Mouse (Mus musculus) neural tube, embryonic 13.5 days (tissue): Measurements from ENCODE around the gene Spata31d1a. TPM values are rescaled to one million over a fixed set of nuclear protein-coding genes. Genes with fewer than 3 reads are reported as not detected.
"Not testable (repeated sequence)": the region's sequence is repeated elsewhere in the genome, so short reads cannot be mapped to it uniquely, and the experiment has no call there.

Experiments used
- ATAC-seq: fragments of 200-750 bp; cut with Nextera tagmentation; 2 replicates; pipeline ENCODE4 v1.8.0; 2017; ENCODE audit warnings: low read depth, mild to moderate bottlenecking, moderate TSS enrichment, moderate library complexity
- H3K27ac ChIP-seq: fragments of 300-500 bp; sonication (generic); replicated peaks from 2 replicates; pipeline ENCODE4 v1.5.1; 2015; ENCODE audit warnings: moderate library complexity, mild to moderate bottlenecking, inconsistent platforms
- H3K27me3 ChIP-seq: fragments of 300-500 bp; sonication (generic); 2 replicates; pipeline ENCODE4 v1.6.1; 2015; ENCODE audit warnings: mild to moderate bottlenecking, inconsistent platforms
- H3K36me3 ChIP-seq: fragments of 300-500 bp; sonication (generic); 2 replicates; pipeline ENCODE4 v1.6.1; 2015; ENCODE audit warnings: mild to moderate bottlenecking, inconsistent platforms
- H3K4me1 ChIP-seq: fragments of 300-500 bp; sonication (generic); replicated peaks from 2 replicates; pipeline ENCODE4 v1.6.1; 2015; ENCODE audit warnings: inconsistent platforms
- H3K4me2 ChIP-seq: fragments of 300-500 bp; sonication (generic); 2 replicates; pipeline ENCODE4 v1.6.1; 2015; ENCODE audit warnings: inconsistent platforms, mild to moderate bottlenecking, moderate library complexity
- H3K4me3 ChIP-seq: fragments of 300-500 bp; sonication (generic); 2 replicates; pipeline ENCODE4 v1.5.1; 2015; ENCODE audit warnings: mild to moderate bottlenecking, inconsistent platforms
- H3K9ac ChIP-seq: fragments of 300-500 bp; sonication (generic); 2 replicates; pipeline ENCODE4 v1.6.1; 2015; ENCODE audit warnings: moderate library complexity, mild to moderate bottlenecking, inconsistent platforms
- H3K9me3 ChIP-seq: fragments of 300-500 bp; sonication (generic); 2 replicates; pipeline ENCODE4 v1.6.1; 2016; ENCODE audit warnings: inconsistent platforms
- WGBS: fragments of 180-500 bp; shearing (Covaris S2); methylation state at CpG from one replicate; pipeline ENCODE4 v1.1.7; 2015; 5-methylcytosine and 5-hydroxymethylcytosine counted together
- polyA plus RNA-seq: library from polyadenylated mRNA; unstranded; fragments of >200 nt; fragmentation: Nextera tagmentation; extraction: Ambion mirVana; gene quantifications from 2 replicates; pipeline ENCODE4 v1.2.1, GENCODE M21; 2015

Spata31d1a gene
- 0.03 TPM in 1 of 2 replicates, not detected in the other for polyA plus RNA-seq

DNA sequence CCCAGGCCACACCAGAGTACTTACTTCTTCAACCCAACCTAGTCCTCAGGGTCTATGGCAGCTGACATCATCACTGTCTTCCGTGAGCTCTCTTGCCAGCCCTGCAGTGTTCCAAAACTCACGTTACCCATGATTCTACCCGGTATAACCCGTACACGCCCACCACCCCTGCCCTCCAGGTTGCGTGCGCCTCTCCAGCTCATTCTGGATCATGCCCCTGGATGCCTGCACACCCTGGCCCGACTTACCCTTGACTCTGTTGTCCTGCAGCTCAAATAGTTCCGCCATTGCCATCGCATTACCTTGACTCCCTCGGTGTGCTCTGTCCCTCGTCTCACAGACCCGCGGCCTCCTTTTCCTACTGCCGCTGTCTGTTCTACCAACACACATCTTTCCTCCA, at the start of gene Spata31d1a:
TSS of gene Spata31d1a (minus strand) at position 101 of the 400 bp plus-strand sequence.
- 90% methylated on average over 15 of the region's 15 CpGs for WGBS
- H3K4me2 ChIP-seq = no peak within 1 kb of the TSS
- H3K27me3 ChIP-seq = no peaks in the 10 kb centered on the region
- no peak within 1 kb of the TSS for H3K27ac ChIP-seq
- no peak within 1 kb of the TSS for H3K4me3 ChIP-seq
- no peaks in the 10 kb centered on the region for H3K4me1 ChIP-seq
- H3K9me3 ChIP-seq = no peaks in the 10 kb centered on the region
- H3K36me3 ChIP-seq = no peaks in the 10 kb centered on the region
- no peak for ATAC-seq
- no peak within 1 kb of the TSS for H3K9ac ChIP-seq

DNA sequence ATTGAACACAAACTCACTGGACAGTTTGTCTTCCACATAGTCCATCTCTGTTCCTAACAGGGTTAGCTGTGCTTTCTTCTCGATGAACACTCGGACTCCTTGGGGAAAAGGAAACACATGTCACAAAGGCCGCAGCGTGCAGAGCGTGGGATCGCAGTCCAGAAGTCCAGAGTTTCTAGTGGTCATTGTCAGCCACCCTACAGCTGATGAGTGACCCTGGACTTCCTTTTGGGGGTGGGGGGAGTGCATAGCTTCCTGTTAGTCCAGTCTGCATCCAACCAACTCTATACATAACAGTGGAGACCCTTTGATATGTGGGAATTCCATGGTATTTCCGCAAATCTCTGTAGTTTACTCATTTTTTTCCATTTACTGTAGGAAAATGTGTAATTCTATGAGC, 46.8 kb upstream of the Spata31d1a start:
- no peak for ATAC-seq
- no peak overlapping the region for H3K27ac ChIP-seq
- WGBS = 96% methylated on average over 7 of the region's 7 CpGs
- peaks cover 72% of the 10 kb centered on the region for H3K36me3 ChIP-seq
- H3K4me1 ChIP-seq = no peaks in the 10 kb centered on the region
- H3K9ac ChIP-seq = no peak overlapping the region
- no peaks in the 10 kb centered on the region for H3K27me3 ChIP-seq
- no peak overlapping the region for H3K4me3 ChIP-seq
- no peaks in the 10 kb centered on the region for H3K9me3 ChIP-seq
- H3K4me2 ChIP-seq = no peak overlapping the region

DNA sequence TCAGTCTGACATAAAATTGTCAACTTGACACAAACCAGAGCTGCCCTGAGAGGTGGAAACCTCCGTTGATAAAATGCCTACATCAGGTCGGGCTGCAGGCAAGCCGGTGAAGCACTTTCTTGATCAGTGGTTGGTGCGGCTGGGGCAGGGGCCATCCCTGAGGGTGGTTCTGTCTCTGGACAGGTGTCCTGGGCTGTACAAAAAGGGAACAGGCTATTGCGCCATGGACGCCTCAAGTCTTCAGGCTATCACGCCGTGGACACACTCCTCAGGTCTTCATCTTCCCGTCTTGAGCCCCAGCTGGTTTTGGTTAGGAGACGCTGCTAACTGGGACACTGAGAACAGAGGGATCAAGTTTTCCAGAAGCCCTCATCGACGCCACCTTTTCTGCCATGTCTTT, 40.2 kb upstream of the Spata31d1a start:
- Histone ChIP-seq H3K4me3 (no peak overlapping the region), H3K36me3 (peaks cover 13% of the 10 kb centered on the region), H3K9me3 (no peaks in the 10 kb centered on the region), H3K4me1 (no peaks in the 10 kb centered on the region), H3K9ac (no peak overlapping the region), H3K27ac (no peak overlapping the region), H3K27me3 (no peaks in the 10 kb centered on the region), H3K4me2 (no peak overlapping the region)
- no peak for ATAC-seq
- 89% methylated on average over 12 of the region's 12 CpGs for WGBS

DNA sequence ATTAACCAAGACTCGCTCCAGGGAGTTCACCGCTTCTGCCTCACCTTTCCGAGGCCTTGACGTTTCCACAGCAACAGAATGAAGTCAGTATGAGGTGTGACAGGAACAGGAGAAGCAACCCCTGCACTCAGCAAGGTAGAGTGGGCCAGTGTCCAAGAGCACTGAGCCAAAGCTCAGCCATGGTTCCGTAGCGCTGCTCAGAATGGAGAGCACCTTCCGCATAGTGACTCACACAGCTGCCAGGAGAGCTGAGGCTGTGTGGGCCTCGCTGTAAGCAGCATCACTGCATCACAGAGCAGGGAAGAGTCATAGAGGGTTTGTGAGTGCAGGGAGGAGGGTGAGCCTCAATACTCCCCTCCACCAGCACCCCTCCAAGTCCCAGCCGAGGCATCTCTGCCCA, 36.6 kb upstream of the Spata31d1a start, which contains the start of gene 1700014D04Rik:
TSS of gene 1700014D04Rik (minus strand) at position 42 of the 400 bp plus-strand sequence.
- no peak within 1 kb of the TSS for H3K9ac ChIP-seq
- ATAC-seq = no peak
- H3K4me2 ChIP-seq = no peak within 1 kb of the TSS
- no peaks in the 10 kb centered on the region for H3K27me3 ChIP-seq
- no peaks in the 10 kb centered on the region for H3K36me3 ChIP-seq
- no peak within 1 kb of the TSS for H3K4me3 ChIP-seq
- no peaks in the 10 kb centered on the region for H3K9me3 ChIP-seq
- 82% methylated on average over 9 of the region's 9 CpGs for WGBS
- H3K27ac ChIP-seq = no peak within 1 kb of the TSS
- no peaks in the 10 kb centered on the region for H3K4me1 ChIP-seq

DNA sequence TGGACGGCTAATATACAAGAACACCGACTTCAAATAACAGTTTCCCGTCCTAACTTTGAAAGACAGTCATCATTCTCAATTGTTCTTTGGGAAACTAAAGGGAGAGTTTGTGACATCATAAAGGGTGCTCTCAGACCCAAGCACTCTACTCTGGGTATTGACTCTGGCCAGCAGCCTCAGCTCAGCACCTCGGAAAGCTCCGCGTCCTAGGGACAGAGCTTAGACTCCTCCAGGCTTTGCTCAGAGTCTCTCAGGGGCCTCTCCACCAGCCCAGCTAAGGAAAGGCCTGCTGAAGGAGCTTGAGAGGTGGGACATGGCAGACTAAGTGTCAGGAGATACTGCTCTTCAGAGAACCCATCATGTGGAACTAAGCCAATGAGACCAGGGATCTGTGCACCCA, 36.0 kb upstream of the Spata31d1a start:
- 72% methylated on average over 6 of the region's 6 CpGs for WGBS

DNA sequence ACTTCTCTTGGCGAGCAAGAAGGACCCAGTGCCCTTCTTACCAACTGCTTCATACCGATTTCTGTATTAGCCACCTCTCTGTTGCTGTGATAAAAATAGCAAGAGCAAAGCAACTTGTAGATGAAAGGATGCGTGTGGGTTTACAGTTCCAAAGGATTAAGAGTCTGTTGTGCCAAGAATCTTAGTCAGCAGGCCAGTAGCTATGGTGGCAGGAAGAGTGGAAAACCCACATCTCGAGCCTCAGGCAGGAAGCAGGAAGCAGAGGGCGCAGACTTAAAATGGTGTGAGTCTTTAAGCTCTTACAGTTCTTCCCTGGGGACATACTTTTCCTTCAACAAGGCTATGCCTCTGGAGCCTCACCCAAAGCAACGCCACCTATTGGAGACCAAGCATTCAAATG, 35.3 kb upstream of the Spata31d1a start:
- 90% methylated on average over 6 of the region's 6 CpGs for WGBS
- Histone ChIP-seq H3K4me2 (no peak overlapping the region), H3K9ac (no peak overlapping the region), H3K27me3 (no peaks in the 10 kb centered on the region), H3K4me3 (no peak overlapping the region), H3K4me1 (no peaks in the 10 kb centered on the region), H3K27ac (no peak overlapping the region), H3K9me3 (no peaks in the 10 kb centered on the region), H3K36me3 (no peaks in the 10 kb centered on the region)
- no peak for ATAC-seq

More for the DNA sequence above, 36.0 kb upstream of the Spata31d1a start:
- Histone ChIP-seq H3K27me3 (no peaks in the 10 kb centered on the region), H3K9me3 (no peaks in the 10 kb centered on the region), H3K4me1 (no peaks in the 10 kb centered on the region), H3K9ac (no peak overlapping the region), H3K27ac (no peak overlapping the region), H3K4me2 (no peak overlapping the region), H3K4me3 (no peak overlapping the region), H3K36me3 (no peaks in the 10 kb centered on the region)
- no peak for ATAC-seq

DNA sequence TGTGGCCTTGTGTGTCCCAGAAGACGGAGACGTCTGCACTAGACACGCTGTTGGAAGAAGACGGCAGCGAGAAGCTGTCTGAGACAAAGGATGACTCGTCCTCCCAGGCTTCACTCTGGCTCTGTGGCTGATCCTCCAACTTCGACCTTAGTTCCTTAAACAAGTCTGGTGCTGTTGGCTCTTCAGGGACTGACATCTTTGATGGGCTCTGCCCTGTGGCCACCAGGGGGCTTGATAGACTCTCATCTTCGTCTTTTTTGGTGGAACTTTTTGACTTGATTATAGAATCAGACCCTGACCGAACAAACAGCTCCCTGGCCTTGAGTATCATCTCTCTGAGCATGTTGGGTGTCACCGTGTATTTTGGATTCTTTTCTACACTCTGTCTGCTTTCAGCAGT, 31.6 kb upstream of the Spata31d1a start:
- no peaks in the 10 kb centered on the region for H3K4me1 ChIP-seq
- no peak for ATAC-seq
- no peak overlapping the region for H3K4me3 ChIP-seq
- 80% methylated on average over 10 of the region's 10 CpGs for WGBS
- H3K4me2 ChIP-seq = no peak overlapping the region
- H3K9me3 ChIP-seq = no peaks in the 10 kb centered on the region
- no peak overlapping the region for H3K27ac ChIP-seq
- no peak overlapping the region for H3K9ac ChIP-seq
- no peaks in the 10 kb centered on the region for H3K36me3 ChIP-seq
- no peaks in the 10 kb centered on the region for H3K27me3 ChIP-seq

DNA sequence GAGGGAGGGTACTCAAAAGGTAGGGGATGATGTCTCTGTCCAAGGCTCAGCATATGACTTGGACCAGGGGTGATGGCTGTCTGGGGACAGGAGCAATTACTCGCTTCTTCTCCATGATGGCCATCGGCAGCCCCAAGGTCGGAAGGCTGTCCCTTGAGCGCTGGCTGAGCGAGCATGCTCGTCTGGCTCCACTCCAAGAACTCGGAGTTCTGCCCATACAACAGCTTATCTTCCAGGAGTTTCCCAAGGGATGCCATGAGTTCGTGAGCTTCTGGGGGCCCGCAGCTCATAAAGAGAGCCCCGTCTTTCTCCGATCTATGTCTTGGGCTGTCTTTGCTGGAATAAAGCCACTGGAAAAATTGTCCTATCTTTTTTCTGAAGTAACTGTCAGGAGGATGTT, 31.0 kb upstream of the Spata31d1a start:
- Histone ChIP-seq H3K4me2 (no peak overlapping the region), H3K27me3 (no peaks in the 10 kb centered on the region), H3K27ac (no peak overlapping the region), H3K4me3 (no peak overlapping the region), H3K9ac (no peak overlapping the region), H3K4me1 (no peaks in the 10 kb centered on the region), H3K36me3 (no peaks in the 10 kb centered on the region), H3K9me3 (no peaks in the 10 kb centered on the region)
- no peak for ATAC-seq
- WGBS = 90% methylated on average over 11 of the region's 11 CpGs

DNA sequence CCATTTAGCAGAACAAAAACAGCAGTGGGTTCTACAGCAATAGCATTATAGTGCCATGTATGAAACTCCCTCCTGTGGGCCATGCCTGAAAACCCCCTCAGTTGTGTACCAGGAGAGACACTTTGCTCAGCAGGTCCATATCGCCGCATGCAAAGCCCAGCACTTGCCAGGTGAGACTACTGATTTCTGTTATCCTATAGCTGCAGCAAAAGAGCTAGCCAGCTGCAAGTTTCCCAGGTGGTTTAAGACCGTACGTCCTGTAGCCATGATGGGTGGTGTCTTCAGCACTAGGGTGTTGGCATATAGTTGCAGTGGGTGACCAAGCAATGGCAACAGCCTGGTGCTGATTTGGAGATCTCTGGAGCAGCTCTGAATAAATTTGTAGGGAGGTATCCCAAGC, 29.3 kb upstream of the Spata31d1a start:
- Histone ChIP-seq H3K9me3 (no peaks in the 10 kb centered on the region), H3K4me1 (no peaks in the 10 kb centered on the region), H3K36me3 (no peaks in the 10 kb centered on the region), H3K9ac (no peak overlapping the region), H3K27ac (no peak overlapping the region), H3K27me3 (no peaks in the 10 kb centered on the region), H3K4me2 (no peak overlapping the region), H3K4me3 (no peak overlapping the region)
- 89% methylated on average over 4 of the region's 4 CpGs for WGBS
- ATAC-seq = no peak

DNA sequence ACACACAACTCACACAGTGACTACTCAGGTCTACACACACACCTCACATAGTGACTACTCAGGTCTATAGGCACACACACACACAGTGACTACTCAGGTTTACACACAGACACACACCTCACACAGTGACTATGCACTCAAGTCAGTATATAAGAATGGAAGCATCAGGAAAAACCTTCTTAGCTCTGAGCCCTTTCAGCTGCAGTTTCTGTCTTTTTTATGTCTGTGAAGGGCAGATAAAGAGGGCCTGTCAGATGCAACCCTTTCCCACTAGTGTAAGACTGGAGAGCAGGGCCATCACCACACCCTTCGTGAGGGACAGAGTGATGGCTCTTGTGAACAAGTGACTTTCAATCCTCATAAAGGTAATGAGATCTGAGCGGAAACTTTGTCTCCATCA, 28.3 kb upstream of the Spata31d1a start:
- ATAC-seq = no peak
- no peak overlapping the region for H3K27ac ChIP-seq
- no peak overlapping the region for H3K4me2 ChIP-seq
- no peaks in the 10 kb centered on the region for H3K4me1 ChIP-seq
- 83% methylated on average over 2 of the region's 2 CpGs for WGBS
- no peak overlapping the region for H3K4me3 ChIP-seq
- H3K27me3 ChIP-seq = no peaks in the 10 kb centered on the region
- no peaks in the 10 kb centered on the region for H3K9me3 ChIP-seq
- H3K9ac ChIP-seq = no peak overlapping the region
- no peaks in the 10 kb centered on the region for H3K36me3 ChIP-seq

DNA sequence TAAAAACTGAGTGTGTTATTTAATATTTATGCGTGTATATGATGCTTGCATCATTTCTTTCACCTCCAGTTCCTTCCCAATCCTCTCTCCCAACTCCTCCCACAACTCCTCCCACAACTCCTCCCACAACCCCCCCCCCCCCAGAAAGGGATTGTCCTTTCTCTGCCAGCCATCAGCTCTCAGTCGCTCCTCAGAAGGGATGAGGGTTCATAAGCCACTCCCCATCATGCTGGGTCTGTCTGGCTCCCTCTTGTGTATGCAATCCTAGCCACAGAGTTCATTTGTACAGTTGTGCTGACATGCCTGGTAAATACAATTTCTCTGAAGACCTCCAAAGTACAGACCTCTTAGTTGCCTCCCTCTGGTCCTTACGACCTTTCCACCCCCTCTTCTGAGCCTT, 25.1 kb upstream of the Spata31d1a start:
- WGBS = 29% methylated on average over 3 of the region's 3 CpGs
- Histone ChIP-seq H3K4me1 (no peaks in the 10 kb centered on the region), H3K27ac (no peak overlapping the region), H3K9me3 (no peaks in the 10 kb centered on the region), H3K4me2 (no peak overlapping the region), H3K36me3 (no peaks in the 10 kb centered on the region), H3K9ac (no peak overlapping the region), H3K4me3 (no peak overlapping the region), H3K27me3 (no peaks in the 10 kb centered on the region)
- ATAC-seq = 0 out of 2 replicates have a peak, but pooled peaks have one; percentile 40

DNA sequence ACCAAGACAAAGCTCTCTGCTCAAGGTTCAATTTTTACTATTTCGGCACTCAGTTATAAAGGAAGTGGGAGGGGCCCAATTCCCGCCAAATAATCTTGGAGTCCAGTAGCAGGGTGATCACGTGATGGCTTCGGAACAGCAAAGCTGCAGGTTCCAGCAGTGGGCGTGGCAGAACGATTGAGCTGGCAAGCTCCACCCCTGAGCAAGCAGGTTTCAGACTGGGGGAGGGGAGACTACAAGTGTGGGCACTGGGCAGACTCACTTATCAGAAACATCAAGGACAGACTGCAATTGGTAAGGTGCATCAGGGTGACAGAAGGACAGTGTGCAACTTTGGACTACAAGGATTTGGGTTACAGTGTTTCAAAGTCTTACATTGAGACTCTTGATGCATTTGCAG, 24.2 kb upstream of the Spata31d1a start:
- H3K27me3 ChIP-seq, H3K4me1 ChIP-seq, H3K27ac ChIP-seq, H3K9me3 ChIP-seq, H3K4me2 ChIP-seq, H3K4me3 ChIP-seq, H3K9ac ChIP-seq, ATAC-seq, H3K36me3 ChIP-seq: not testable (repeated sequence)
- 39% methylated on average over 6 of the region's 6 CpGs for WGBS

DNA sequence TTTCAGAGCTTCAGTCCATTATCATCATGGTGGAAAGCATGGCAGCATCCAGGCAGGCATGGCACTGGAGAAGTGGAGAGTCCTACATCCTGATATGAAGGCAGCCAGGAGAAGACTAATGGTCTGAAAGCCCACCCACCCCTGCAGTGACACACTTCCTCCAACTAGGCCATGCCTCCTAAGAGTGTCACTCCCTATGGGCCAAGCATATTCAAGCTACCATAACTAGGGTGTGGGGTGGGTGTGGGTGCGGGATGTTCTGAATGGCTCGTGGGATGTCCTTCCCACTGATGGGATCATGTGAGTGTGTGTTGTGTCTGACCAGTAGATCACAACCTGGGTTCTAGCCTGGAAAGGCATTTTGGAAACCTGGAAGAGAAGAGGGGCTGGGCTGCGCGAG, 23.8 kb upstream of the Spata31d1a start:
- WGBS = 87% methylated on average over 4 of the region's 4 CpGs
- 0 out of 2 replicates have a peak, but pooled peaks have one; percentile 36 for ATAC-seq

More for the DNA sequence above, 23.8 kb upstream of the Spata31d1a start:
- H3K27ac ChIP-seq = no peak overlapping the region
- no peak overlapping the region for H3K4me2 ChIP-seq
- H3K4me3 ChIP-seq = no peak overlapping the region
- H3K9ac ChIP-seq = no peak overlapping the region
- no peaks in the 10 kb centered on the region for H3K36me3 ChIP-seq
- H3K4me1 ChIP-seq = no peaks in the 10 kb centered on the region
- no peaks in the 10 kb centered on the region for H3K27me3 ChIP-seq
- H3K9me3 ChIP-seq = no peaks in the 10 kb centered on the region
